Mouse (Mus musculus) MEL (cell line): Measurements from ENCODE around the gene Eno2.

Source experiments
- CTCF ChIP-seq, 3 experiments: IDR thresholded peaks in 2 of 3; conservative IDR thresholded peaks in 1 of 3; 2 replicates each; pipeline ENCODE4 v1.5.1; 2011 to 2012; ENCODE audit warnings: low read length in 3 of 3, low read depth in 2 of 3, mild to moderate bottlenecking in 2 of 3, improper control_type of control experiment in 1 of 3, inconsistent platforms in 1 of 3, mixed read lengths in 1 of 3, moderate library complexity in 1 of 3; ENCODE audit not compliant: control insufficient read depth in 1 of 3, insufficient read depth in 1 of 3, poor library complexity in 1 of 3, severe bottlenecking in 1 of 3
- MAFK ChIP-seq: IDR thresholded peaks from 2 replicates; pipeline ENCODE4 v1.6.1; 2011; ENCODE audit warnings: low read depth, mild to moderate bottlenecking, low read length, improper control_type of control experiment, borderline replicate concordance
- MAZ ChIP-seq: IDR thresholded peaks from 2 replicates; pipeline ENCODE4 v1.6.1; 2012; ENCODE audit warnings: low read depth, mild to moderate bottlenecking, inconsistent platforms, low read length, improper control_type of control experiment
- POLR2A ChIP-seq, 2 experiments: IDR thresholded peaks; 2 replicates each; pipeline ENCODE4 v1.6.1; 2011 to 2012; ENCODE audit warnings: low read length in 2 of 2, mild to moderate bottlenecking in 2 of 2, control low read depth in 1 of 2, improper control_type of control experiment in 1 of 2, low read depth in 1 of 2, moderate library complexity in 1 of 2; ENCODE audit not compliant: control insufficient read depth in 1 of 2, insufficient read depth in 1 of 2, poor library complexity in 1 of 2
- USF2 ChIP-seq, 2 experiments: IDR thresholded peaks; 2 replicates each; pipeline ENCODE4 v1.6.1; 2011 to 2012; ENCODE audit warnings: improper control_type of control experiment in 2 of 2, low read length in 2 of 2, borderline replicate concordance in 1 of 2, inconsistent platforms in 1 of 2, low read depth in 1 of 2, mild to moderate bottlenecking in 1 of 2; ENCODE audit not compliant: insufficient read depth in 1 of 2

- TF ChIP-seq MAFK (no peak), CTCF (IDR thresholded peaks at IDR 0.05 in 2 of 3, conservative IDR thresholded peaks at IDR 0.05 in 1 of 3; ENCODE audit: control insufficient read depth in 1 of 3, insufficient read depth in 1 of 3, low read depth in 2 of 3, low read length in 3 of 3, poor library complexity in 1 of 3, severe bottlenecking in 1 of 3) (no peak), POLR2A (IDR thresholded peaks at IDR 0.05; ENCODE audit: control insufficient read depth in 1 of 2, insufficient read depth in 1 of 2, low read depth in 1 of 2, low read length in 2 of 2, poor library complexity in 1 of 2) (no peak), MAZ (no peak), USF2 (IDR thresholded peaks at IDR 0.05; ENCODE audit: borderline replicate concordance in 1 of 2, insufficient read depth in 1 of 2, low read depth in 1 of 2, low read length in 2 of 2) (no peak)
Measured at GRCm38 (mm10) chr6:124728621-124729020, 40.9 kb downstream of the Eno2 start.
